ENCODE assay signal across 18 mouse cellular contexts in genomic region chr4:88082381-88082780, GRCm38 (mm10). TPM values are rescaled to one million over a fixed set of nuclear protein-coding genes. Genes with fewer than 3 reads are reported as not detected.
DNase-seq lines count a peak whose midpoint lies in the region; ATAC-seq and TF ChIP-seq lines count a peak whose summit lies in the region.
"Had no signal": no experiment of that assay in that cellular context is flagged by ENCODE, and none has a peak within 500 bp of the region (broad histone marks: within the 10 kb centered on the region; RNA-seq: fewer than 3 reads in every experiment).

No protein-coding gene starts in this region.

- H3K27ac ChIP-seq in CH12.LX (ENCODE audit: insufficient read depth, low read depth) = no peak overlapping the region
- H3K27ac ChIP-seq in liver, embryonic 14.5 days = no peak overlapping the region
- H3K27ac ChIP-seq: embryonic facial prominence, embryonic 13.5 days; forebrain, embryonic 13.5 days; heart, embryonic 13.5 days; hindbrain, embryonic 13.5 days; hindbrain, postnatal 0 days had no signal

- H3K27me3 ChIP-seq in CH12.LX (replicated peaks) = no peaks in the 10 kb centered on the region
- H3K27me3 ChIP-seq in G1E (ENCODE audit: insufficient read depth, low read length) = no peaks in the 10 kb centered on the region
- no peaks in the 10 kb centered on the region for H3K27me3 ChIP-seq in liver, embryonic 14.5 days (ENCODE audit: control insufficient read depth, insufficient read depth, low read length)
- H3K27me3 ChIP-seq: embryonic facial prominence, embryonic 13.5 days; forebrain, embryonic 13.5 days; heart, embryonic 13.5 days; hindbrain, embryonic 13.5 days had no signal

- DNase-seq in CH12.LX (ENCODE audit: extremely low read depth) (no peak), G1E (ENCODE audit: low spot score) (no peak)
- no peak for DNase-seq in liver, embryonic 14.5 days (ENCODE audit: low read depth in 3 of 3, low spot score in 3 of 3)
- DNase-seq in retina, postnatal 1 day = no peak
- DNase-seq in neural tube, embryonic 10.5 days (ENCODE audit: extremely low spot score, low spot score) = no peak
- no peak for DNase-seq in gastrocnemius, postnatal 14 days
- DNase-seq: adrenal gland, adult 8-10 months; cerebellum, adult 11 months; cerebellum, adult 9-10 months; cerebellum, postnatal 25 days; forebrain, postnatal 0 days; gastrocnemius, postnatal 25 days had no signal

- WGBS in liver, embryonic 14.5 days (ENCODE audit: insufficient replicate concordance) = 9% methylated on average over 4 of the region's 4 CpGs

- no peak overlapping the region for H3K4me2 ChIP-seq in CH12.LX (ENCODE audit: insufficient read depth, low read depth, poor library complexity, severe bottlenecking)
- peak overlapping the region; percentile 33; the same call in 1 of the 2 replicates for H3K4me2 ChIP-seq in liver, embryonic 14.5 days (ENCODE audit: low read depth)
- H3K4me2 ChIP-seq: embryonic facial prominence, embryonic 13.5 days; forebrain, embryonic 13.5 days; heart, embryonic 13.5 days; hindbrain, embryonic 13.5 days had no signal

- TF ChIP-seq RAD21 in CH12.LX (IDR thresholded peaks at IDR 0.05; ENCODE audit: low read depth, low read length) = no peak

- H3K79me2 ChIP-seq in CH12.LX (replicated peaks; ENCODE audit: control insufficient read depth, extremely low read depth, insufficient read depth, poor library complexity, severe bottlenecking) = no peaks in the 10 kb centered on the region

- TF ChIP-seq CTCF in CH12.LX (conservative IDR thresholded peaks at IDR 0.05 in 1 of 2, IDR thresholded peaks at IDR 0.05 in 1 of 2; ENCODE audit: low read depth in 2 of 2, low read length in 2 of 2) (no peak), G1E (IDR thresholded peaks at IDR 0.05; ENCODE audit: low read depth, low read length) (no peak)
- no peak for TF ChIP-seq CTCF in liver, embryonic 14.5 days (IDR thresholded peaks at IDR 0.05; ENCODE audit: low read depth)

- H3K4me3 ChIP-seq in CH12.LX (replicated peaks in 1 of 3; ENCODE audit: low read depth in 2 of 3, low read length in 2 of 3, poor library complexity in 1 of 3) (no peak overlapping the region), G1E (ENCODE audit: low read depth, low read length) (no peak overlapping the region; the same call in 1 of the 2 replicates)
- H3K4me3 ChIP-seq in liver, embryonic 14.5 days (ENCODE audit: insufficient read depth in 1 of 2, low read depth in 2 of 2, low read length in 2 of 2) = no peak overlapping the region
- H3K4me3 ChIP-seq: embryonic facial prominence, embryonic 13.5 days; forebrain, embryonic 13.5 days; heart, embryonic 13.5 days; hindbrain, embryonic 13.5 days had no signal

- no peaks in the 10 kb centered on the region for H3K9me3 ChIP-seq in CH12.LX (replicated peaks; ENCODE audit: low read length)
- H3K9me3 ChIP-seq in G1E (replicated peaks) = no peaks in the 10 kb centered on the region
- no peaks in the 10 kb centered on the region for H3K9me3 ChIP-seq in liver, embryonic 14.5 days (ENCODE audit: control insufficient read depth, low read length)
- H3K9me3 ChIP-seq: embryonic facial prominence, embryonic 13.5 days; forebrain, embryonic 13.5 days; heart, embryonic 13.5 days; hindbrain, embryonic 13.5 days had no signal

- TF ChIP-seq EP300 in CH12.LX (IDR thresholded peaks at IDR 0.05; ENCODE audit: low read length) = no peak
- 0 out of 2 replicates have a peak, but pooled peaks have one; percentile 23 for TF ChIP-seq EP300 in liver, embryonic 14.5 days (IDR thresholded peaks at IDR 0.05; ENCODE audit: low read depth)

- H3K36me3 ChIP-seq in CH12.LX (replicated peaks in 1 of 2; ENCODE audit: control insufficient read depth in 1 of 2, insufficient read depth in 1 of 2, low read length in 1 of 2) (no peaks in the 10 kb centered on the region), G1E (replicated peaks) (no peaks in the 10 kb centered on the region)
- H3K36me3 ChIP-seq in liver, embryonic 14.5 days (replicated peaks; ENCODE audit: control insufficient read depth, insufficient read depth, low read depth) = no peaks in the 10 kb centered on the region
- H3K36me3 ChIP-seq: embryonic facial prominence, embryonic 13.5 days; heart, embryonic 13.5 days; hindbrain, embryonic 13.5 days had no signal

- intact Hi-C loops in gastrocnemius, postnatal 14 days (cut with DNase I; ENCODE audit: low total_unique reads) = no loop called here

- peaks cover 11 to 21% of the 10 kb centered on the region in 2 experiments for H3K4me1 ChIP-seq in CH12.LX (ENCODE audit: control insufficient read depth in 1 of 2, insufficient read depth in 2 of 2)
- H3K4me1 ChIP-seq in G1E (ENCODE audit: insufficient read depth, low read depth, low read length) = peaks cover 30% of the 10 kb centered on the region
- H3K4me1 ChIP-seq in liver, embryonic 14.5 days (replicated peaks; ENCODE audit: control insufficient read depth in 2 of 2, insufficient read depth in 2 of 2, low read length in 1 of 2) = peaks cover 0 to 8% of the 10 kb centered on the region in 2 experiments; a peak in 2 of 4 replicates
- H3K4me1 ChIP-seq: forebrain, embryonic 13.5 days; heart, embryonic 13.5 days; hindbrain, embryonic 13.5 days had no signal

- dilution Hi-C loops in CH12.LX (cut with MboI; ENCODE audit: extremely low pct_ligation_motif_present, extremely low pct_unique_long_range_greater_than_20kb, low sequenced_read_pairs) = no loop called here

- in situ Hi-C loops in CH12.LX (cut with MboI; ENCODE audit: low pct_ligation_motif_present, low pct_unique_long_range_greater_than_20kb, low sequenced_read_pairs) = no loop called here

- peak; percentile 45 for ATAC-seq in G1E (ENCODE audit: extremely low read depth, insufficient number of reproducible peaks, low FRiP score, poor library complexity, severe bottlenecking)
- no peak for ATAC-seq in liver, embryonic 14.5 days (ENCODE audit: insufficient read depth)
- ATAC-seq in megakaryocyte progenitor cell, adult 5-6 weeks (replicated peaks; ENCODE audit: poor library complexity) = peak; percentile 67
- ATAC-seq: forebrain, embryonic 13.5 days; forebrain, postnatal 0 days; hindbrain, postnatal 0 days had no signal

- H3K9ac ChIP-seq in CH12.LX (ENCODE audit: insufficient read depth, low read depth) = no peak overlapping the region
- H3K9ac ChIP-seq in liver, embryonic 14.5 days (replicated peaks) = no peak overlapping the region
- H3K9ac ChIP-seq: embryonic facial prominence, embryonic 13.5 days; forebrain, embryonic 13.5 days; forebrain, postnatal 0 days; heart, embryonic 13.5 days; hindbrain, embryonic 13.5 days had no signal

- TF ChIP-seq POLR2A in CH12.LX (IDR thresholded peaks at IDR 0.05; ENCODE audit: low read depth, low read length) = no peak

TF ChIP-seq in CH12.LX, 34 proteins besides CTCF, POLR2A, EP300 and RAD21:
- peak; percentile 39 for TF ChIP-seq ZNF384 (IDR thresholded peaks at IDR 0.05; ENCODE audit: low read depth, low read length)
- no peak for TF ChIP-seq MYC (IDR thresholded peaks at IDR 0.05; ENCODE audit: low read depth, low read length)

RNA-seq across cellular contexts. Expression of gene Focad, which starts 12.0 kb away (rescaled TPM):
- total RNA-seq in CH12.LX (2012; rRNA removed) = 17.8 and 18.9 TPM in 2 replicates
- 18.2 and 20.0 TPM in 2 replicates for total RNA-seq in CH12.LX (2014; rRNA removed)
- 15.7 and 17.3 TPM in 2 replicates for polyA plus RNA-seq in CH12.LX (2012; ENCODE audit: insufficient read length, low read depth)
- 31.6 and 31.7 TPM in 2 replicates for total RNA-seq in G1E (2014; fragmentation: Nextera tagmentation)
- 21.4 and 21.6 TPM in 2 replicates for total RNA-seq in G1E (2017)
- 4.3 and 5.2 TPM in 2 replicates for polyA plus RNA-seq in G1E (2012)
- polyA plus RNA-seq in liver, embryonic 14.5 days (2012; rRNA removed) = 5.0 and 5.2 TPM in 2 replicates
- 8.9 and 11.3 TPM in 2 replicates for polyA plus RNA-seq in liver, embryonic 14.5 days (2014; fragmentation: Nextera tagmentation; extraction: Ambion mirVana)
- 17.2 and 21.3 TPM in 2 replicates for total RNA-seq in megakaryocyte progenitor cell, adult 5-6 weeks (2015)
- 11.1 and 18.1 TPM in 2 replicates for total RNA-seq in megakaryocyte progenitor cell, adult 5-6 weeks (2017)
- 10 to 100 TPM; 12.0 to 14.6 TPM for total RNA-seq in gastrocnemius, postnatal 14 days (2021)

RNA-seq across cellular contexts. Expression of gene Mllt3, which starts 49.2 kb away (rescaled TPM):
- 5.9 and 10.1 TPM in 2 replicates for total RNA-seq in CH12.LX (2012; rRNA removed)
- total RNA-seq in CH12.LX (2014; rRNA removed) = 8.3 and 10.5 TPM in 2 replicates
- 20.9 and 22.6 TPM in 2 replicates for polyA plus RNA-seq in CH12.LX (2012; ENCODE audit: insufficient read length, low read depth)
- 105 and 123 TPM in 2 replicates for total RNA-seq in G1E (2014; fragmentation: Nextera tagmentation)
- 79.6 and 97.8 TPM in 2 replicates for total RNA-seq in G1E (2017)
- polyA plus RNA-seq in G1E (2012) = 10.6 and 12.1 TPM in 2 replicates
- 44.3 and 52.8 TPM in 2 replicates for polyA plus RNA-seq in liver, embryonic 14.5 days (2012; rRNA removed)
- 87.7 and 92.0 TPM in 2 replicates for polyA plus RNA-seq in liver, embryonic 14.5 days (2014; fragmentation: Nextera tagmentation; extraction: Ambion mirVana)
- 11.8 and 17.6 TPM in 2 replicates for total RNA-seq in megakaryocyte progenitor cell, adult 5-6 weeks (2015)
- 15.3 and 16.1 TPM in 2 replicates for total RNA-seq in megakaryocyte progenitor cell, adult 5-6 weeks (2017)
- total RNA-seq in gastrocnemius, postnatal 14 days (2021) = 10 to 100 TPM; 33.5 TPM
